Mouse (Mus musculus) spleen, adult 2 months (tissue): Measurements from ENCODE around the gene C1qtnf12.

Source experiments
- CTCF ChIP-seq: fragments of 200-500 bp; IDR thresholded peaks from 2 replicates; pipeline ENCODE4 v1.5.1; 2011; ENCODE audit warnings: mild to moderate bottlenecking, inconsistent platforms; ENCODE audit not compliant: insufficient read depth, insufficient read length, insufficient replicate concordance; ENCODE audit errors: extremely low read depth
- POLR2A ChIP-seq: fragments of 200-500 bp; IDR thresholded peaks from 2 replicates; pipeline ENCODE4 v1.6.1; 2011; ENCODE audit warnings: low read depth, low read length, inconsistent platforms

- no peak for TF ChIP-seq CTCF
- no peak for TF ChIP-seq POLR2A
Observed at GRCm38 (mm10) chr4:155993606-155994005, 31.5 kb downstream of the C1qtnf12 start.
